Mouse (Mus musculus) lung, embryonic 15.5 days (tissue): ENCODE measurements at regions not wholly inside any gene's neighbourhood (a gene's known extent, or its start where the extent isn't known, plus 50 kb on each side); places are given as distances from the start of the nearest gene placed in this dataset.

Experiments used
- ATAC-seq: fragments of 200-750 bp; cut with Nextera tagmentation; 2 replicates; pipeline ENCODE4 v1.8.0; 2017; ENCODE audit warnings: moderate number of reproducible peaks, borderline replicate concordance; ENCODE audit not compliant: low FRiP score, low TSS enrichment; ENCODE audit errors: extremely low read depth
- H3K27ac ChIP-seq: fragments of 300-500 bp; sonication (generic); 2 replicates; pipeline ENCODE4 v1.5.1; 2015; ENCODE audit warnings: moderate library complexity, mild to moderate bottlenecking, inconsistent platforms
- H3K27me3 ChIP-seq: fragments of 300-500 bp; sonication (generic); 2 replicates; pipeline ENCODE4 v1.6.1; 2015; ENCODE audit warnings: inconsistent platforms
- H3K36me3 ChIP-seq: fragments of 300-500 bp; sonication (generic); 2 replicates; pipeline ENCODE4 v1.6.1; 2015; ENCODE audit warnings: inconsistent platforms
- H3K4me1 ChIP-seq: fragments of 300-500 bp; sonication (generic); 2 replicates; pipeline ENCODE4 v1.6.1; 2015; ENCODE audit warnings: inconsistent platforms
- H3K4me2 ChIP-seq: fragments of 300-500 bp; sonication (generic); 2 replicates; pipeline ENCODE4 v1.6.1; 2015; ENCODE audit warnings: inconsistent platforms, mild to moderate bottlenecking, moderate library complexity
- H3K4me3 ChIP-seq: fragments of 300-500 bp; sonication (generic); 2 replicates; pipeline ENCODE4 v1.5.1; 2015; ENCODE audit warnings: mild to moderate bottlenecking, inconsistent platforms
- H3K9ac ChIP-seq: fragments of 300-500 bp; sonication (generic); 2 replicates; pipeline ENCODE4 v1.6.1; 2015; ENCODE audit warnings: inconsistent platforms
- H3K9me3 ChIP-seq: fragments of 300-500 bp; sonication (generic); 2 replicates; pipeline ENCODE4 v1.6.1; 2016; ENCODE audit warnings: inconsistent platforms
- WGBS: fragments of 180-500 bp; shearing (Covaris S2); methylation state at CpG from one replicate; pipeline ENCODE4 v1.1.7; 2015; 5-methylcytosine and 5-hydroxymethylcytosine counted together

- H3K27me3 ChIP-seq = no peaks in the 10 kb centered on the region
- H3K36me3 ChIP-seq = no peaks in the 10 kb centered on the region
- H3K27ac ChIP-seq = no peak overlapping the region
- 50% methylated on average over 9 of the region's 9 CpGs for WGBS
- H3K4me1 ChIP-seq = 0 out of 2 replicates have a peak, but pooled peaks cover 3% of the 10 kb centered on the region
- H3K9ac ChIP-seq = no peak overlapping the region
- no peak overlapping the region for H3K4me3 ChIP-seq
- no peaks in the 10 kb centered on the region for H3K9me3 ChIP-seq
- no peak overlapping the region for H3K4me2 ChIP-seq
- no peak for ATAC-seq
Observed at GRCm38 (mm10) chr12:105092730-105093440, 52.9 kb upstream of the Tcl1b2 start.

- no peak overlapping the region for H3K4me2 ChIP-seq
- WGBS = 45% methylated on average over 6 of the region's 6 CpGs
- no peak overlapping the region for H3K27ac ChIP-seq
- peak; percentile 46; the same call in 1 of the 2 replicates for ATAC-seq
- H3K4me1 ChIP-seq = 0 out of 2 replicates have a peak, but pooled peaks cover 3% of the 10 kb centered on the region
- H3K4me3 ChIP-seq = no peak overlapping the region
- H3K27me3 ChIP-seq = no peaks in the 10 kb centered on the region
- H3K9me3 ChIP-seq = no peaks in the 10 kb centered on the region
- H3K36me3 ChIP-seq = no peaks in the 10 kb centered on the region
- no peak overlapping the region for H3K9ac ChIP-seq
Observed at GRCm38 (mm10) chr12:105093509-105093908, 52.3 kb upstream of the Tcl1b2 start.
